Mouse (Mus musculus): Measurements from ENCODE around the gene Fkbp1b. TPM values are rescaled to one million over a fixed set of nuclear protein-coding genes. Genes with fewer than 3 reads are reported as not detected.
"Not testable (repeated sequence)": the region's sequence is repeated elsewhere in the genome, so short reads cannot be mapped to it uniquely, and the experiment has no call there.

Gene Fkbp1b
- 2.0 and 4.0 TPM in 2 replicates for total RNA-seq (2017)

- peak; percentile 37 to 46; a peak in 3 of 4 replicates for ATAC-seq (replicated peaks in 1 of 2; ENCODE audit: insufficient read depth in 1 of 2, low FRiP score in 2 of 2, low TSS enrichment in 1 of 2, low read depth in 1 of 2, poor library complexity in 2 of 2, severe bottlenecking in 2 of 2)
These were observed at the start of gene Fkbp1b for GRCm38 (mm10) chr12:4841392-4841887. TSS of gene Fkbp1b (minus strand) at chr12:4841591.

- ATAC-seq (replicated peaks in 1 of 2; ENCODE audit: insufficient read depth in 1 of 2, low FRiP score in 2 of 2, low TSS enrichment in 1 of 2, low read depth in 1 of 2, poor library complexity in 2 of 2, severe bottlenecking in 2 of 2) = no peak
These were observed 48.5 kb upstream of the Fkbp1b start for GRCm38 (mm10) chr12:4889891-4890290.

GRCm38 (mm10) chr12:4889251-4889650 lies 47.9 kb upstream of the Fkbp1b start:
- no peak for ATAC-seq (replicated peaks in 1 of 2; ENCODE audit: insufficient read depth in 1 of 2, low FRiP score in 2 of 2, low TSS enrichment in 1 of 2, low read depth in 1 of 2, poor library complexity in 2 of 2, severe bottlenecking in 2 of 2)

GRCm38 (mm10) chr12:4888739-4889138 lies 47.3 kb upstream of the Fkbp1b start:
- ATAC-seq (replicated peaks in 1 of 2; ENCODE audit: insufficient read depth in 1 of 2, low FRiP score in 2 of 2, low TSS enrichment in 1 of 2, low read depth in 1 of 2, poor library complexity in 2 of 2, severe bottlenecking in 2 of 2) = no peak

- not testable (repeated sequence) for ATAC-seq (replicated peaks in 1 of 2; ENCODE audit: insufficient read depth in 1 of 2, low FRiP score in 2 of 2, low TSS enrichment in 1 of 2, low read depth in 1 of 2, poor library complexity in 2 of 2, severe bottlenecking in 2 of 2)
These were observed 45.2 kb upstream of the Fkbp1b start for GRCm38 (mm10) chr12:4886581-4886980.

GRCm38 (mm10) chr12:4885062-4885461 lies 43.7 kb upstream of the Fkbp1b start:
- no peak for ATAC-seq (replicated peaks in 1 of 2; ENCODE audit: insufficient read depth in 1 of 2, low FRiP score in 2 of 2, low TSS enrichment in 1 of 2, low read depth in 1 of 2, poor library complexity in 2 of 2, severe bottlenecking in 2 of 2)

GRCm38 (mm10) chr12:4882086-4882485 lies 40.7 kb upstream of the Fkbp1b start:
- ATAC-seq (replicated peaks in 1 of 2; ENCODE audit: insufficient read depth in 1 of 2, low FRiP score in 2 of 2, low TSS enrichment in 1 of 2, low read depth in 1 of 2, poor library complexity in 2 of 2, severe bottlenecking in 2 of 2) = no peak

- no peak for ATAC-seq (replicated peaks in 1 of 2; ENCODE audit: insufficient read depth in 1 of 2, low FRiP score in 2 of 2, low TSS enrichment in 1 of 2, low read depth in 1 of 2, poor library complexity in 2 of 2, severe bottlenecking in 2 of 2)
These were observed 37.7 kb upstream of the Fkbp1b start for GRCm38 (mm10) chr12:4879048-4879447.

GRCm38 (mm10) chr12:4878296-4878783 lies 36.9 kb upstream of the Fkbp1b start:
- ATAC-seq (replicated peaks in 1 of 2; ENCODE audit: insufficient read depth in 1 of 2, low FRiP score in 2 of 2, low TSS enrichment in 1 of 2, low read depth in 1 of 2, poor library complexity in 2 of 2, severe bottlenecking in 2 of 2) = 0 out of 4 replicates have a peak, but pooled peaks of 1 of the 2 experiments have one; percentile 24

- no peak for ATAC-seq (replicated peaks in 1 of 2; ENCODE audit: insufficient read depth in 1 of 2, low FRiP score in 2 of 2, low TSS enrichment in 1 of 2, low read depth in 1 of 2, poor library complexity in 2 of 2, severe bottlenecking in 2 of 2)
These were observed 34.2 kb upstream of the Fkbp1b start for GRCm38 (mm10) chr12:4875623-4876022.

- ATAC-seq (replicated peaks in 1 of 2; ENCODE audit: insufficient read depth in 1 of 2, low FRiP score in 2 of 2, low TSS enrichment in 1 of 2, low read depth in 1 of 2, poor library complexity in 2 of 2, severe bottlenecking in 2 of 2) = peak; percentile 87 to 91
These were observed 33.0 kb upstream of the Fkbp1b start, which contains the start of gene Mfsd2b for GRCm38 (mm10) chr12:4874161-4874927. TSS of gene Mfsd2b (minus strand) at chr12:4874359.

- no peak for ATAC-seq (replicated peaks in 1 of 2; ENCODE audit: insufficient read depth in 1 of 2, low FRiP score in 2 of 2, low TSS enrichment in 1 of 2, low read depth in 1 of 2, poor library complexity in 2 of 2, severe bottlenecking in 2 of 2)
These were observed 32.1 kb upstream of the Fkbp1b start for GRCm38 (mm10) chr12:4873531-4873930.

GRCm38 (mm10) chr12:4872983-4873477 lies 31.6 kb upstream of the Fkbp1b start:
- peak in 1 of 2 experiments; percentile 36; a peak in 1 of 4 replicates for ATAC-seq (replicated peaks in 1 of 2; ENCODE audit: insufficient read depth in 1 of 2, low FRiP score in 2 of 2, low TSS enrichment in 1 of 2, low read depth in 1 of 2, poor library complexity in 2 of 2, severe bottlenecking in 2 of 2)

GRCm38 (mm10) chr12:4872273-4872672 lies 30.9 kb upstream of the Fkbp1b start:
- no peak for ATAC-seq (replicated peaks in 1 of 2; ENCODE audit: insufficient read depth in 1 of 2, low FRiP score in 2 of 2, low TSS enrichment in 1 of 2, low read depth in 1 of 2, poor library complexity in 2 of 2, severe bottlenecking in 2 of 2)

- no peak for ATAC-seq (replicated peaks in 1 of 2; ENCODE audit: insufficient read depth in 1 of 2, low FRiP score in 2 of 2, low TSS enrichment in 1 of 2, low read depth in 1 of 2, poor library complexity in 2 of 2, severe bottlenecking in 2 of 2)
These were observed 29.9 kb upstream of the Fkbp1b start for GRCm38 (mm10) chr12:4871260-4871659.

GRCm38 (mm10) chr12:4868924-4869323 lies 27.5 kb upstream of the Fkbp1b start:
- no peak for ATAC-seq (replicated peaks in 1 of 2; ENCODE audit: insufficient read depth in 1 of 2, low FRiP score in 2 of 2, low TSS enrichment in 1 of 2, low read depth in 1 of 2, poor library complexity in 2 of 2, severe bottlenecking in 2 of 2)

- no peak for ATAC-seq (replicated peaks in 1 of 2; ENCODE audit: insufficient read depth in 1 of 2, low FRiP score in 2 of 2, low TSS enrichment in 1 of 2, low read depth in 1 of 2, poor library complexity in 2 of 2, severe bottlenecking in 2 of 2)
These were observed 22.9 kb upstream of the Fkbp1b start for GRCm38 (mm10) chr12:4864338-4864690.

GRCm38 (mm10) chr12:4863654-4864337 lies 22.4 kb upstream of the Fkbp1b start:
- ATAC-seq (replicated peaks in 1 of 2; ENCODE audit: insufficient read depth in 1 of 2, low FRiP score in 2 of 2, low TSS enrichment in 1 of 2, low read depth in 1 of 2, poor library complexity in 2 of 2, severe bottlenecking in 2 of 2) = no peak

Measured in hematopoietic stem cell, adult 5-6 weeks (primary cell).